Mouse (Mus musculus): ENCODE results near the gene Eif3b. TPM values are rescaled to one million over a fixed set of nuclear protein-coding genes. Genes with fewer than 3 reads are reported as not detected.

Eif3b gene
- 198 TPM for polyA plus RNA-seq (2017; shearing (Covaris generic))

GRCm38 (mm10) chr5:140418489-140419441, at the start of gene Eif3b:
Gene Eif3b, plus strand, starts transcription at chr5:140419328.

GRCm38 (mm10) chr5:140388588-140389576, 30.2 kb upstream of the Eif3b start, which contains the start of gene Snx8:
Gene Snx8, minus strand, starts transcription at chr5:140389262.

DNA sequence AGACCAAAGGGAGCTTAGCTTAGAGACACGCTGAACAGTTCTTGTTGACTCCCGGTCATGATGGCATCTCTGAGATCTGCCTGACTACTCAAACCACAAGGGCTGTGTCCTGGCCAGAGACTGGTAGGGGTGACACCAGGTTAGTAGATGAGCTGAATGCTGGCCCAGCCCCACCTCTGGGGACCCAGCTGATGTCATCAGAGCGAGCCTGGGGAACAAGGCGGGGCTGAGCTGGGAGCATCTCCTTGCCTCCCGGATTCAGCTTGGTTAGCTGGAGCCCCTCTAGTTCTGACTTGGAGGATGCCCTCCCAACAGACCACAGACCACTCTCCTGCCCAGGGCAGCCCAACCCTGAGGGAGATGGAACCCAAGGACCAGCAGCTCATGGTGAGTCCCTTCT, 26.2 kb downstream of the Eif3b start, which contains the start of gene Gm4869:
Gene Gm4869 (plus strand): TSS at position 301 of the 400 bp plus-strand sequence.

Other genes starting within 250 kb of the Eif3b start
- 32.0 TPM for gene Mad1l1, start 97.8 kb upstream of the Eif3b start, polyA plus RNA-seq (2017; shearing (Covaris generic))
- gene Nudt1, start 97.7 kb upstream of the Eif3b start, polyA plus RNA-seq (2017; shearing (Covaris generic)): 7.6 TPM
- gene Mrm2, start 87.4 kb upstream of the Eif3b start, polyA plus RNA-seq (2017; shearing (Covaris generic)): 2.6 TPM
- 1.7 TPM for gene Snx8, start 30.1 kb upstream of the Eif3b start, polyA plus RNA-seq (2017; shearing (Covaris generic))
- not detected for gene Gm4869, start 26.3 kb downstream of the Eif3b start, polyA plus RNA-seq (2017; shearing (Covaris generic))
- 9.4 TPM for gene Chst12, start 86.2 kb downstream of the Eif3b start, polyA plus RNA-seq (2017; shearing (Covaris generic))
- 2.2 TPM for gene Grifin, start 145.7 kb downstream of the Eif3b start, polyA plus RNA-seq (2017; shearing (Covaris generic))
- 146 TPM for gene Lfng, start 188.0 kb downstream of the Eif3b start, polyA plus RNA-seq (2017; shearing (Covaris generic))
- 54.6 TPM for gene Ttyh3, start 229.7 kb downstream of the Eif3b start, polyA plus RNA-seq (2017; shearing (Covaris generic))

All from naive thymus-derived CD4-positive, alpha-beta T cell, adult 5 months (primary cell).